Mouse (Mus musculus): ENCODE measurements around the gene Ctf2. TPM values are rescaled to one million over a fixed set of nuclear protein-coding genes. Genes with fewer than 3 reads are reported as not detected.

Ctf2 gene
- total RNA-seq (2023; ENCODE audit: inconsistent age), result not detected in 4 replicates

DNA sequence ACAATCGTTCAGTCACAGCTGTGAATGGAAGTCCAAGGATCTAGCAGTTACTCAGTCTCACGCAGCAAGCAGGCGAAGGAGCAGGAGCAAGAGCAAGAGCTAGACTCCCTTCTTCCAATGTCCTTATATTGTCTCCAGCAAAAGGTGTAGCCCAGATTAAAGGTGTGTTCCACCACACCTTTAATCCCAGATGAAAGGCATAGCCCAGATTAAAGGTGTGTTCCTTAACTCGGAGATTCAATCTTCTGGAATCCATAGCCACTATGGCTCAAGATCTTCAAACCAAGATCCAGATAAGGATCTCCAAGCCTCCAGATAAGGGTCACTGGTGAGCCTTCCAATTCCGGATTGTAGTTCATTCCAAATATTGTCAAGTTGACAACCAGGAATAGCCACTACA is at the start of gene Ctf2:
Ctf2 (minus strand) TSS at position 101 of the 400 bp plus-strand sequence.

DNA sequence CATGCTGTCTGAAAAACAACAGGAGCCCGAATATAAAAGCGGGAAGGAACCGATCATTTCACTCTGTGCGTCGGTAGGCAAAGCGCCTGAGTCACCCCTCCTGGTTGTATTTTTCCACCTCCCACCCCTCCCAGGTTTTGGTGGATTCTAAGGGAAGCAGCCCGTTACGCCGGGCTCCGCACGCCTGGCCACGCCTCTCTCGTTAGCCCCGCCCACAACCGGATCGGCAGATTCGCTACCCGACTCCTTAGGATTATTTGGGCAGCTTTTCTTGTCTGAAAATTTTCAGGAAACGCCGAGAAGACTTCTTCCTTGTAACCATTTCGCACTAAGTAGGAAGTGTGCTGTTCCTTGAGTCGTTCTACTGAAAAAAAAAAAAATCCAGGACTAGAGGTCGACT is 44.5 kb upstream of the Ctf2 start, which contains the start of gene Setd1a:
Setd1a (plus strand) TSS at position 245 of the 400 bp plus-strand sequence.

DNA sequence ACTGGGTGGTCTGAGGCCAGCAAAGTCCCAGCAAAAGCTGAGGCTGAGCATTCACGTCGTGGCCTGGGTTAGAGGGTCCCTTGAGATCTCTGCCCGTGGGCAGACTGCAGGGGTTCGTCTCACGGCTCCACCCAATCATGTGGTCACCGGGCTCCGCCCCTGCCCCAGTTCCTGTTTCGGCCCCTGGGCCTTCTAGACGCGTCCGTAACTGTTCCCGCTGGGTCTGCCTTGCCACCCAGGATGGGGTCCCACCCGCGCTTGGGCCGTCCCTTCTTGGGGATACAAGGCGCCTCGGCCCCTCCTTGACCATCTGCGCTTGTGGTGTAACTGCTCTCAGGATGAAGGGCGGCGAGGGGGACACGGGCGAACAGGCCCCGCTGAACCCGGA is 37.7 kb upstream of the Ctf2 start, which contains the start of gene Orai3:
Orai3 (plus strand) TSS at position 165 of the 388 bp plus-strand sequence.

DNA sequence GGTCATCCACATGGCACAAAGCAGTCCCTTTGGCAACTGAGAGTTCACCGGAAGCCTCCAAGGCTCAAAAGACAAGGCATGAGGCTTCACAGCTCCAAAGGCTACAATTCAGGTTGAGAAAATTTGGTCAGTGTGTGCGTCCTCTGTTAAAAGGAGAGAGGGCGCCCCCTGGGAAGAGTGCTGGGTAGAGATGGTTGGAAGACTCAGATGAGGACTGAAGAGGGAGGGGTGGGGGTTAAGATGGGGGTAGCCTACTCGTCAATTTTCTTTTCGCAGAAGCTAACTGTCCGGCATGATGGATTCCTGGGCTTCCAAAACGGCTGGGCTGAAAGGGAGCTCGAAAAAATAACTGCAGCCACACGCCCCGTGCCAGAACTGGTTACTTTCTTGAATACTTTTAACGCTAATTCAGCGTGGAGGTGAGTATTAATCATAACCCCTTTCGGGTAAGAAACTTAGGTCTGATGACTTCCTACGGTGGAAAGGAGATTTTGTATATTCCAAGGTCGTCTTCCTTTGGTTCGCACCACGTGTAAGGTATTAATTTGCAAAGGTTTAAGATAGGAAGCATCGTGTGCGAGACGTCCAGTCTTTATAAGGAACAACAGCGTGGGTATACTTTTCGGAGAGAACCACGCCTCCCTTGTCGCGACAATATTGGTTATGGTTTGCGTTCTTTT is 12.5 kb upstream of the Ctf2 start, which contains the start of gene Fbxl19:
Fbxl19 (plus strand) TSS at position 178 of the 680 bp plus-strand sequence.

DNA sequence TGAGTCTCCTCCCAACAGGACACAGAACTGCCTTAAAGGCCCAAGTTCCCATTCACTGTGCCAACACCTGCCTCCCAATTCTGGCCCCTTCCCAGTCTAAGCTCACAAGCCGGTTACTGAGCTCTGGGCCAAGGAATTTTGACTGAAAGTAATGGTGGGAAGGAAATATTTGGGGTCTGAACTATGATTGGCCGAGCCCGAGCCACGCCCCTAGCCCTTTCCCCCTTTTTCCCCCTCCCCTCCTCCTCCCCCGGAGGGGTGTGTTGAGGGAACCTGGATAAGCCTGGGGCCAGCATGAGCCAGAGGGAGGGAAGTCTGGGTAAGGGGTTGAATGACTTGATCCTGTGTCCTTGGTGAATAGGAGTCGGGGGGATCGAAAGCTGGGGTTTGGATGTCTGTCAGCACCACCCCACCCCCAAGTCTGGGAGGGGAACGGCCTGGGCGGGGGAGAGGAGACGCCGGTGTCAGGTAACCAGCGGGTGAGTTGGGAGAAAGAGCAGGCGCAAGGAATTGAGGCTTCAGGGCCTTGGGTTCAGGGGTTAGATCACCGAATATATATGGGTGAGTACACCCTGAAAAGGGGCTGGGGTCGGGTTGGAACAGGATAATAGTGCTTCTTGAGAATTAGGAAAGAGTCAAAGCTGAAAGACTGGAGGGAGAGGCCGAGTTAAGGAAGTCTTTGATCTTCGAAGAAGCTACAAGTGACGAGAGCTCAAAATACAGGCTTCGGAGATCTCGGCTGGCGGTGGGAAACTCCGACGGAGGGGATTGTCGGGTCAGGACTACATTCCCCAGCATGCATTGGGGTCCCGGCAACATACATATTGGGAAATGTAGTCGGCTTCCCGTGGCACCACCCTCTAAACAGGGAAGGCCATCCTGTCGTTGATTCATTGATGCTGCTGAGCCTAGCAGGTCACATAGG is 19.2 kb downstream of the Ctf2 start, which contains the start of gene Ctf1:
Ctf1 (plus strand) TSS at position 276 of the 925 bp plus-strand sequence.

DNA sequence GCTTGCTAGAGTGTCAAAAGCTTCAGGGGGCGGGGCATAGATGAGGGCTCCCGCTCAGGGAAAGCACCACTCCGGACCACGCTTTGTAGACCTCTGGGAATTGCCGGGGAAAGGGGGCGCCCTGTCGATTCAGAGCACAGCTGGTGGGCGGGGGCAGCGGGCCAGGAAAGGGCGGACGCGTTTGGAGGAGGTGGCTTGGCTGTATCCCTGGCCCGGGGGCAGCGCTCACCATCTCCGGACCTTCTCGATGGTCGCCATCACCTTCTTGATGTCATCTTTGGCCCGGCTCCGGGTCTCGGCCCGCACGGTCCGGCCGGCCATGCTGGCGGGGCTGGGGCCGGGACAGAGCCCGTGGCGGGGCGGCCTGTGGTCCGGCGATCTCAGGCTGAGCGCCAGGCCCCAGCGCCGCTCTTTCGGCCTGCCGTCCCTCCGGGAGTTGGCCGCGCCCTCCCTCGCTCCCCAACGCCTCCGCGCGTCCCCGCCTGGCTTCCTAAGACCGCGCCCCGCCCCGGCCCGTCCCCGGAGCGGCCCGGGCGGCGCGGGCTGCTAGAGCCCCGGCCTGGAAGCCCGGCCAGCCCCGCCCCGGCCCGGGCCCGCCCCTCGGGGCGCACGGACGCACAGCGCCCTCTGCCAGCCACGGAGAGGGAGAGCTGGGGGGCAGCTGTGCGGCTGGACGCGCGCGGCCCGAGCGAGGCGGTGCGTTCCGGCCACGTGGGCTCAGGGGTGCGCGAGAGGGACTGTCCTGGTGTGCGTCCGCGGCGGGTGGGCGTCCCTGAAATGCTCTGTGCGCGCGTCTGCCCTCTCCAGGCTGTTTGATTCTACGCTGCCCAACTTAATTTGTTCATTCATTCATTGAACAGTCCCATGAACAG is 23.5 kb downstream of the Ctf2 start, which contains the start of gene Bcl7c:
Bcl7c (minus strand) TSS at position 727 of the 872 bp plus-strand sequence.

Other genes with a start within 250 kb of the Ctf2 start
- gene Srcap, start 220.2 kb downstream of the Ctf2 start, total RNA-seq (2023; ENCODE audit: inconsistent age), result 189 to 213 TPM (median 204 TPM) in 4 replicates
- gene Gm42715, start 212.6 kb downstream of the Ctf2 start, total RNA-seq (2023; ENCODE audit: inconsistent age), result 44.3 to 55.2 TPM (median 53.5 TPM) in 4 replicates
- 2.6 to 2.9 TPM in 2 of 4 replicates, not detected in the others for gene Tmem265, start 170.8 kb downstream of the Ctf2 start, total RNA-seq (2023; ENCODE audit: inconsistent age)
- 122 to 139 TPM (median 127 TPM) in 4 replicates for gene Phkg2, start 158.8 kb downstream of the Ctf2 start, total RNA-seq (2023; ENCODE audit: inconsistent age)
- gene Ccdc189, start 143.6 kb downstream of the Ctf2 start, total RNA-seq (2023; ENCODE audit: inconsistent age), result 0.77 to 2.0 TPM (median 1.4 TPM) in 4 replicates
- 135 to 149 TPM (median 147 TPM) in 4 replicates for gene Rnf40, start 143.4 kb downstream of the Ctf2 start, total RNA-seq (2023; ENCODE audit: inconsistent age)
- gene Zfp629, start 116.4 kb downstream of the Ctf2 start, total RNA-seq (2023; ENCODE audit: inconsistent age), result 2.8 to 6.4 TPM (median 3.5 TPM) in 4 replicates
- 43.3 to 65.2 TPM (median 58.3 TPM) in 4 replicates for gene Bcl7c, start 23.2 kb downstream of the Ctf2 start, total RNA-seq (2023; ENCODE audit: inconsistent age)
- gene Ctf1, start 19.4 kb downstream of the Ctf2 start, total RNA-seq (2023; ENCODE audit: inconsistent age), result not detected in 4 replicates
- gene Fbxl19, start 12.4 kb upstream of the Ctf2 start, total RNA-seq (2023; ENCODE audit: inconsistent age), result 17.0 to 19.0 TPM (median 17.8 TPM) in 4 replicates
- gene Orai3, start 37.6 kb upstream of the Ctf2 start, total RNA-seq (2023; ENCODE audit: inconsistent age), result 32.3 to 37.7 TPM (median 35.3 TPM) in 4 replicates
- gene Setd1a, start 44.5 kb upstream of the Ctf2 start, total RNA-seq (2023; ENCODE audit: inconsistent age), result 73.8 to 89.8 TPM (median 79.6 TPM) in 4 replicates
- gene Gm49388, start 53.4 kb upstream of the Ctf2 start, total RNA-seq (2023; ENCODE audit: inconsistent age), result 1.00 to 2.5 TPM (median 1.3 TPM) in 3 of 4 replicates, not detected in the other
- 2.4 to 3.8 TPM (median 3.5 TPM) in 4 replicates for gene Hsd3b7, start 68.4 kb upstream of the Ctf2 start, total RNA-seq (2023; ENCODE audit: inconsistent age)
- 141 to 145 TPM (median 144 TPM) in 4 replicates for gene Stx4a, start 92.1 kb upstream of the Ctf2 start, total RNA-seq (2023; ENCODE audit: inconsistent age)
- not detected in 4 replicates for gene Stx1b, start 92.4 kb upstream of the Ctf2 start, total RNA-seq (2023; ENCODE audit: inconsistent age)
- gene Zfp646, start 144.1 kb upstream of the Ctf2 start, total RNA-seq (2023; ENCODE audit: inconsistent age), result 96.4 to 104 TPM (median 100 TPM) in 4 replicates
- gene Zfp668, start 144.7 kb upstream of the Ctf2 start, total RNA-seq (2023; ENCODE audit: inconsistent age), result 10.2 to 19.0 TPM (median 14.3 TPM) in 4 replicates
- gene Prss53, start 158.8 kb upstream of the Ctf2 start, total RNA-seq (2023; ENCODE audit: inconsistent age), result 0.30 to 0.78 TPM (median 0.46 TPM) in 4 replicates
- not detected in 4 replicates for gene Gm21974, start 163.3 kb upstream of the Ctf2 start, total RNA-seq (2023; ENCODE audit: inconsistent age)
- gene Vkorc1, start 163.5 kb upstream of the Ctf2 start, total RNA-seq (2023; ENCODE audit: inconsistent age), result 13.7 to 16.1 TPM (median 14.6 TPM) in 4 replicates
- gene Bckdk, start 171.9 kb upstream of the Ctf2 start, total RNA-seq (2023; ENCODE audit: inconsistent age), result 24.4 to 36.9 TPM (median 28.0 TPM) in 4 replicates
- gene Kat8, start 180.3 kb upstream of the Ctf2 start, total RNA-seq (2023; ENCODE audit: inconsistent age), result 42.4 to 44.8 TPM (median 42.7 TPM) in 4 replicates
- gene Prss8, start 197.9 kb upstream of the Ctf2 start, total RNA-seq (2023; ENCODE audit: inconsistent age), result not detected in 4 replicates
- gene Prss36, start 214.6 kb upstream of the Ctf2 start, total RNA-seq (2023; ENCODE audit: inconsistent age), result 2.5 to 4.6 TPM (median 3.6 TPM) in 4 replicates
- 714 to 860 TPM (median 834 TPM) in 4 replicates for gene Fus, start 235.3 kb upstream of the Ctf2 start, total RNA-seq (2023; ENCODE audit: inconsistent age)

Measured in B cell, adult (primary cell).